Mouse (Mus musculus) limb, embryonic 11.5 days (tissue): Measurements from ENCODE around the gene Il10. TPM values are rescaled to one million over a fixed set of nuclear protein-coding genes. Genes with fewer than 3 reads are reported as not detected.
"Not testable (repeated sequence)": the region's sequence is repeated elsewhere in the genome, so short reads cannot be mapped to it uniquely, and the experiment has no call there.

Experiments
- ATAC-seq: fragments of 200-750 bp; cut with Nextera tagmentation; 2 replicates; pipeline ENCODE4 v1.8.0; 2017; ENCODE audit warnings: low read depth; ENCODE audit not compliant: insufficient number of reproducible peaks, low FRiP score, low TSS enrichment
- DNase-seq: peaks from one replicate; pipeline ENCODE4 v3.0.0-alpha.2; 2015; ENCODE audit warnings: low spot score
- H3K27ac ChIP-seq: fragments of 300-500 bp; sonication (generic); replicated peaks from 2 replicates; pipeline ENCODE4 v1.5.1; 2014; ENCODE audit warnings: low read depth, mild to moderate bottlenecking, low read length
- H3K27me3 ChIP-seq: fragments of 300-500 bp; sonication (generic); 2 replicates; pipeline ENCODE4 v1.6.1; 2014; ENCODE audit warnings: mild to moderate bottlenecking, low read length, mixed read lengths; ENCODE audit not compliant: control insufficient read depth, insufficient read depth
- H3K36me3 ChIP-seq: fragments of 300-500 bp; sonication (generic); 2 replicates; pipeline ENCODE4 v1.6.1; 2014; ENCODE audit warnings: mild to moderate bottlenecking, low read length, moderate library complexity, mixed read lengths; ENCODE audit not compliant: control insufficient read depth, insufficient read depth
- H3K4me1 ChIP-seq: fragments of 300-500 bp; sonication (generic); 2 replicates; pipeline ENCODE4 v1.6.1; 2014; ENCODE audit warnings: low read length, mixed read lengths; ENCODE audit not compliant: control insufficient read depth, insufficient read depth
- H3K4me2 ChIP-seq: fragments of 300-500 bp; sonication (generic); 2 replicates; pipeline ENCODE4 v1.6.1; 2014; ENCODE audit warnings: low read depth, mild to moderate bottlenecking, moderate library complexity; ENCODE audit not compliant: severe bottlenecking
- H3K4me3 ChIP-seq: fragments of 300-500 bp; sonication (generic); 2 replicates; pipeline ENCODE4 v1.5.1; 2014; ENCODE audit warnings: low read depth, low read length
- H3K9ac ChIP-seq: fragments of 300-500 bp; sonication (generic); 2 replicates; pipeline ENCODE4 v1.6.1; 2014; ENCODE audit warnings: mild to moderate bottlenecking, low read length
- H3K9me3 ChIP-seq: fragments of 300-500 bp; sonication (generic); 2 replicates; pipeline ENCODE4 v1.6.1; 2016; ENCODE audit warnings: low read length; ENCODE audit not compliant: control insufficient read depth
- WGBS: fragments of 180-500 bp; shearing (Covaris S2); extraction: QIAGEN DNeasy Blood & Tissue Kit; methylation state at CpG from one replicate; pipeline ENCODE4 v1.1.7; 2014; 5-methylcytosine and 5-hydroxymethylcytosine counted together
- polyA plus RNA-seq: library from polyadenylated mRNA; unstranded; fragments of >200 nt; fragmentation: Nextera tagmentation; extraction: Ambion mirVana; gene quantifications from 2 replicates; pipeline ENCODE4 v1.2.1, GENCODE M21; 2014

The Il10 gene
- polyA plus RNA-seq, 1 experiment from 2014 or later, result not detected

DNA sequence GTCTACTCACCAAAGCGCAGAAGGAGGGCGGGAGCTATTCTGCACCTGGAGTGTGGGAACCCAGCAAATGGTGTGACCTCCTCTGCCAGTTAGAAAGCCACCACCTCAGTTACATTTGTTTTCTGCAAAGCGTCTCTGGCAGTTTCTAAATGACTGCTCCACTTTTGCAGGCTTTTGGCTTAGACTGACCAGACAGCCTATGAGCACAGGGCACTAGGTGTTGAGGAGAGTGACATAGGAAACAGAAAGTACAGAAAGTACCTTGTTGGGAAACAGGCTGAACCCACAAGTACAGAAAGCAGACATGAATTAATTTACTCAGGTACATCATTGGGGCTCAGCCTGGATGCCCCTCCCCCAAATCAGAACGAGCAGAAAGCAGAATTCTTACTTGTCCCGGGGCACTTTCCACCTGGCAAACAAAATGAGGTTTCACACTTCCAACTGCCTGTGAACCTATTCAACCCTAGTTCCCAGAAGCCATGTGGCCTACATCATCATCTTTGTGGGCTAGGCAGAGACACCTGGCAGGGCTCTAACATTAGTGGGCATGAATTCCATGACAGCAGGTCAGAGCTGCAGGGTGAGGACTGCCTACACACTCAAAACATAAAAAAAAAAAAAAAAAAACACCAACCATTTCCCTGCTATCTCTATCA lies 3.1 kb downstream of the Il10 start:
- Histone ChIP-seq H3K36me3 (no peaks in the 10 kb centered on the region), H3K4me3 (no peak overlapping the region), H3K27ac (no peak overlapping the region), H3K27me3 (no peaks in the 10 kb centered on the region), H3K9ac (no peak overlapping the region), H3K9me3 (no peaks in the 10 kb centered on the region), H3K4me2 (no peak overlapping the region), H3K4me1 (peaks cover 6% of the 10 kb centered on the region; the same call in 1 of the 2 replicates)
- WGBS, result 32% methylated on average over 5 of the region's 5 CpGs
- DNase-seq (peak; percentile 26), ATAC-seq (no peak)

DNA sequence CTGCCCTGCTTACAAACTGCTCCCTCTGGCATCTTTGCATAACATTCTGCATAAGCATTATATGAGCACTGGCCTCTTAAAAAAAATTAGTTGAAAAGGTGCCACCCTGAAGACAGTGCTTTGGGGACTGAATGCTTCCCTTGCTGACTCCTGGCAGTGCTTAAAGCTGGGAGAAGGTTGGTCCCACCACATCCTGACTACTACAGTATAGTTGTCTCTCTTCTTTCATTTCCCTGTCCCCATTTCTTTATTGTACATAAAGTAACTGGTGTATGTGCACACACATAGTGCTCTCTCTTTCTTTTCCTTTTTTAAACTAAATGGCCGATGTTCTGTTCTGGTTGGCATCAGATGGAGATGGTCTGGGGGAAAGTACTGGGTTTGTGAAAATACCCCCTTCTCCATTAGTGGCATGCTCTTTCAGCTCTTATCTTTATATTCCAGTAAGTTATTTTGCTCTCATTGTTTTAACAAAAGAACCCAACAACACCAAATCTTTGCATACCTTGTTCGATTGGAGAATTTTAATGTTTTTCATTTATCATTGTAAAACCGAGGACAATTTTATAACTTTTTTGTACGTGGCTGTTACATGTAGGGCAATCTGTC lies 3.7 kb downstream of the Il10 start:
- H3K4me3 ChIP-seq, H3K36me3 ChIP-seq, H3K27me3 ChIP-seq, H3K4me2 ChIP-seq, H3K4me1 ChIP-seq, H3K27ac ChIP-seq, H3K9me3 ChIP-seq, H3K9ac ChIP-seq, ATAC-seq, DNase-seq: not testable (repeated sequence)
- WGBS, result 86% methylated on average over 4 of the region's 4 CpGs

DNA sequence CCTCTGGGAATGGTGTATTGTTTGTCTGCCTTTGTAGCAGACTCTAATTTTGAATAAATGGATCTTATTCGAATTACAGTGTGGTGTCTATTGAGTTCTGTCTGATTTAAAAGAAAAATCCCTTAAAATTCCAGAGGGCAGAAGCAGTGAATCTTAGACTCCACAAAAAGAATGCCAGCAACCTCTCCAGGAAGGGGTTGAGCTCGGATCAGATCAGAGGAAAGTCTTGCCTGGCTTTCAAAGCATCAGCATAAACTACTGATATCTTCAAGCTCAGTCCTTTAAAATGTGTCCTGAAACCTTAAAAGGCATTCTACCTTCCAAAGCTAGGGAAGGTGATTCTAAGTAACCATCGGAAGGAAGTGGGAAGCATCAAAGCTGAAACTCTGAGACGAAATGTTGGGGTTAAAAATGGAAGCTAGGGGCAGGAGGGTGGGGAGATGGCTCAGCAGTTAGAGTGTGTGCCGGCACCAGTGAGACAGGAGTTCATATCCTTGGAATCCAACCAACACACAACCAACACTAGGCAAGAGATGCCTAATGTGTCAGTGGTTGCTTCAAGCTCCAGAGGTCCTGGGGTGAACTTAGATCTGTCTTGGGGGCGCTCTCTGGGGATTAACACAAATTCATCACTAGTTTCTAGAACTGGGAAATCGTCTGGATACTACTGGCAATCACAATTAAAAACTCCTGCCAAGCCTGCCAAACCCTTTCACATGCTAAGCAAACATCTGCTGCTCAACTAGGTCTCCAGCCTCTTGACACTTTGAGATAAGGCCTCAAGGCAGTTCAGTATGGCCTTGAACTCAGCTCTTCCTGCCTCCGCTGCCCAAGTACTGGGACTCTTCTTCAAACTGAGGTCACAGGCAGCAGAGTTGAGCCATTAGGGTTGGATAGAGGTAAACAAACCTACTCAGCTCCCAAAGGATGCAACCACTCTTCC lies 5.5 kb downstream of the Il10 start:
- no peak for ATAC-seq
- 82% methylated on average over 8 of the region's 8 CpGs for WGBS

DNA sequence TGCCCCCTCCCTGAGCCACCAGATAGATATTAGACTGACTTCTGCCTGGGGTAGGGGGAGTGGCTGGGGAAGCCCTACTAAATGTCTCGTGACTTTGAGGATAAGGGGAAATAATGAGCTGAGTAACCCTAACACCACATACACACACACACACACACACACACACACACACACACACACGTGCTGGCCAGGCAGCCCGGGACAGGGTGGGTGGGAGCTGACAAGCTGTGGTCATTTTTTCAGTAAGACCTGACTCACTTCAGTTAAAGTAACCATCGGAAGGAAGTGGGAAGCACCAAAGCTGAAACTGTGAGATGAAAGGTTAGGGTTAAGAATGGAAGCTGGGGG lies 6.2 kb downstream of the Il10 start:
- Histone ChIP-seq H3K36me3 (no peaks in the 10 kb centered on the region), H3K27ac (no peak overlapping the region), H3K4me1 (peaks cover 6% of the 10 kb centered on the region; the same call in 1 of the 2 replicates), H3K4me3 (no peak overlapping the region), H3K4me2 (no peak overlapping the region), H3K27me3 (no peaks in the 10 kb centered on the region), H3K9me3 (no peaks in the 10 kb centered on the region), H3K9ac (no peak overlapping the region)
- WGBS, result 66% methylated on average over 4 of the region's 4 CpGs
- DNase-seq (no peak), ATAC-seq (no peak)

More for the DNA sequence above, 5.5 kb downstream of the Il10 start:
- Histone ChIP-seq H3K4me1 (peaks cover 6% of the 10 kb centered on the region; the same call in 1 of the 2 replicates), H3K36me3 (no peaks in the 10 kb centered on the region), H3K27me3 (no peaks in the 10 kb centered on the region), H3K4me2 (no peak overlapping the region), H3K9me3 (no peaks in the 10 kb centered on the region), H3K27ac (no peak overlapping the region), H3K4me3 (no peak overlapping the region), H3K9ac (no peak overlapping the region)
- DNase-seq, result no peak

- WGBS, result 90% methylated on average over 3 of the region's 3 CpGs
- H3K27ac ChIP-seq, result no peak overlapping the region
- peaks cover 3% of the 10 kb centered on the region; the same call in 1 of the 2 replicates for H3K4me1 ChIP-seq
- H3K4me2 ChIP-seq, result no peak overlapping the region
- H3K9ac ChIP-seq, result no peak overlapping the region
- ATAC-seq (no peak), DNase-seq (no peak)
- H3K36me3 ChIP-seq, result no peaks in the 10 kb centered on the region
- no peaks in the 10 kb centered on the region for H3K9me3 ChIP-seq
- no peak overlapping the region for H3K4me3 ChIP-seq
- H3K27me3 ChIP-seq, result no peaks in the 10 kb centered on the region
These were observed 9.6 kb downstream of the Il10 start for GRCm38 (mm10) chr1:131029215-131029614.

- no peaks in the 10 kb centered on the region for H3K27me3 ChIP-seq
- no peak overlapping the region for H3K9ac ChIP-seq
These were observed 10.6 kb downstream of the Il10 start for GRCm38 (mm10) chr1:131030261-131030660.

DNA sequence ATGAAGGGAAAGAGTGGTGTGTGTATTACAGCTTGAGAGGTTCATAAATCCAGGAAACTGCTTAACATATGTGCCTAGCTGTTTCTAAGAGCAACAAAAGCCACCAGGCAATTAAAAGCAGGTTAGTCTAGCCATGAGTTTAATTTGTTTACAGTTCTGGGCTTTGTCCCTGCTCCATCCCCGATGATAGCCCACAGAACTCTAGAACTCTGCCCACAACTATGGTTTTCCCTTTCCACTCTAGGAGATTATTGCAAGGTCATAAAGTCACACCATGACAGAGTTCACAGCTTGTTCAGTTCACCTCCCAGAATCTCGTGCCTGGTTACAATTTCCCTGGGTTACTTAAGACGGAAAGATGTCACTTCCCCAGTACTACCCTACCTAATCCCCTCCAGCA lies 11.6 kb downstream of the Il10 start:
- Histone ChIP-seq H3K27ac (no peak overlapping the region), H3K36me3 (no peaks in the 10 kb centered on the region), H3K4me2 (no peak overlapping the region), H3K4me3 (no peak overlapping the region), H3K27me3 (no peaks in the 10 kb centered on the region), H3K9me3 (no peaks in the 10 kb centered on the region), H3K4me1 (peaks cover 3% of the 10 kb centered on the region; the same call in 1 of the 2 replicates), H3K9ac (no peak overlapping the region)
- DNase-seq (no peak), ATAC-seq (peak; percentile 54; the same call in 1 of the 2 replicates)
- 7% methylated on average over 3 of the region's 3 CpGs for WGBS

More at GRCm38 (mm10) chr1:131030261-131030660, 10.6 kb downstream of the Il10 start:
- WGBS, result 49% methylated on average over 7 of the region's 7 CpGs
- H3K4me2 ChIP-seq, result no peak overlapping the region
- no peaks in the 10 kb centered on the region for H3K9me3 ChIP-seq
- ATAC-seq (no peak), DNase-seq (no peak)
- H3K4me3 ChIP-seq, result no peak overlapping the region
- H3K27ac ChIP-seq, result no peak overlapping the region
- H3K4me1 ChIP-seq, result peaks cover 3% of the 10 kb centered on the region; the same call in 1 of the 2 replicates
- no peaks in the 10 kb centered on the region for H3K36me3 ChIP-seq

DNA sequence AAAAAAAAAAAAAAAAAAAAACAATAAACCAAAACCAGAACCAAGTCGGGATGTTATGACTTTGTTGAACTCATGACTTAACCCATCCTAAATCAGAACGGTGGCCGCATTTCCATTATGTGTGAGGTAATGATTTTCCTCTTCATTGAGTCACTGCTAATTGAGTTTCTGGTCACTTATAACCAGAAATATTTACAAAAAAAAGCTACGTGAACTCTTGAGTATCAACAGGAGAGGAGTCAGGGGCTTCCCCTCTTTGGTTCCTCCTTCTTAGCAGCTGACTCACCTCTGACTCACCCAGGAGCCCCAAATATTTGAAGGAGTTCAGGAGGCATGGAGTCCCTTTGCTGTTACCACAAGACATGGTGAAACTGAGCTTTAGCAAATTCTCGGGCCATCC lies 18.4 kb downstream of the Il10 start:
- ATAC-seq, result no peak
- 94% methylated on average over 5 of the region's 5 CpGs for WGBS

More for the DNA sequence above, 18.4 kb downstream of the Il10 start:
- H3K4me3 ChIP-seq, result no peak overlapping the region
- no peak overlapping the region for H3K9ac ChIP-seq
- H3K4me1 ChIP-seq, result no peaks in the 10 kb centered on the region
- H3K9me3 ChIP-seq, result no peaks in the 10 kb centered on the region
- H3K4me2 ChIP-seq, result no peak overlapping the region
- no peak overlapping the region for H3K27ac ChIP-seq
- H3K36me3 ChIP-seq, result no peaks in the 10 kb centered on the region
- no peak for DNase-seq
- H3K27me3 ChIP-seq, result no peaks in the 10 kb centered on the region
